Mouse (Mus musculus) kidney, adult 9 months (tissue): Measurements from ENCODE around the gene Kcnb1.

Source experiments
- DNase-seq: peaks from one replicate; pipeline ENCODE4 v3.0.0; 2022

Gene Kcnb1

DNA sequence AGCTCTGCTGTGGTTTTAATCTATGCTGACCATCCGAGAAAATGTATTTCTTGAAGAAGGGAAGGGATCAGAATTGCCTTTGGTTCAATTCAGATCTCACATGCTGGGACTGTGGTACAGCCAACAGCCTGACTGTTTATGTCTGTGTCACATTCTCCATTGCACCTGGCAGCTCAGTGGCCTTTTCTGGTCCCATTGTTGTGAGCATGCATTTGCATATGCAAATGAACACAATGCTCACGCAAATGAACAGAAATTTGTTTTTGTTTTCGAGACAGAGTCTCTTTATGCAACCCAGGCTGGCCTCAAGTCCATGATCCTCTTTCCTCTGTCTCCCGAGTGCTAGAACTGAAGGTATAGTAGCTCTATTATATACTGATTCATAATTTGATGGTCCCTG is 64.2 kb downstream of the Kcnb1 start:
- DNase-seq = no peak

DNA sequence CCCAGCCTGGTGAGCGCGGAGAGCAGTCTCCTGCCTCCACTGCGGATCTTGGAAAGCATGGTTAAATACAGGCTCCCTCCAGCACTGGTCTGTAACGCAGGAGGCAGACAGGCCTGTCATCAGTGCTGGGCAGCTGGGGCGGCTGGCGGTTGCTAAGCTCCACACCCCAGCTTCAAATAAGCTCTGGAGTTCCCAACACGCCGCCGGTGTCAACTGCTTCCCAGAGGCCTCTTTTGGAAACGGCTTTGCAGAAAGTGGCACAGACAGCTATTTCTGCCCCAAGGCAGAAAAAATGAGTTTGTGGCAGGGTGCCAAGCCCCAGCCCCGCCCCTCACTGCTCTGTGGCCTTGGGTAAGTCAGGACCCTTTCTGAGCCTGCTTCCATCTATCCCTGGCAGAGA is 66.0 kb downstream of the Kcnb1 start:
- no peak for DNase-seq

DNA sequence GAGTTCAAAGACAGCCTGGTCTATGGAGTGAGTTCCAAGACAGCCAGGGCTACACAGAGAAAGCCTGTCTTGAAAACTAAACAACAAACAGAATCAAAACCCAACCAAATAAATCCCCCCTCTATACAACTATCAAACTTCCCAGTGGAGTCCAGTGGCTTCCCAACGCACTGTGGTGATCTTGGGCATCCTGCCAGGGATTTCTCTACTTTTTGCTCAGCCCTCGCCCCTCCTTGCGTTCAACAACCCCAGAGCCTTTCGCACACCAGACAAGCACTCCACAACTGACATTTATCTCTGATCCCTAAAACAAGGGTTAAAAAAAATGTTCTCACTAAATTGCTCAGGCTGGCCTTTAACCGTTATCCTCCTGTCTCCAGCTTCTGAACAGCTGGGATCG is 67.2 kb downstream of the Kcnb1 start:
- no peak for DNase-seq

DNA sequence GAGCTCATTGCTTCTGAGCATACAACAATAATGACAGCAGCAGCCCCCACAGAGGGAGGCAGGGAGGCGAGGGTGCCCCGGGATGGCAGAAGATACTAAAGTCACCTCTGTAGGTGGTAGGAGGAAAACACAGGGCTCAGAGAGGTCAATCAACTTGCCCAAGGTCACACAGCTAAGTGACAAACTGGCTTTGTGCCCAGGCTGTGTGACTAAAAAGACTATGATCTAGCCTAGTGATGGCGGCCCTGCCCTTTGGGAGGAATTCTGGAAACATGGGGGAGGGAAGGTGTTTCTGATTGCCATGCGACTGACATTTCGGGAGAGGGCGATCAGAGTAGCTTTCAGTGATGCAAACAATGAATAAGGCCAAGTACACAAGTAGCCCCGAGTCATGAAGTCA is 68.0 kb downstream of the Kcnb1 start:
- no peak for DNase-seq

DNA sequence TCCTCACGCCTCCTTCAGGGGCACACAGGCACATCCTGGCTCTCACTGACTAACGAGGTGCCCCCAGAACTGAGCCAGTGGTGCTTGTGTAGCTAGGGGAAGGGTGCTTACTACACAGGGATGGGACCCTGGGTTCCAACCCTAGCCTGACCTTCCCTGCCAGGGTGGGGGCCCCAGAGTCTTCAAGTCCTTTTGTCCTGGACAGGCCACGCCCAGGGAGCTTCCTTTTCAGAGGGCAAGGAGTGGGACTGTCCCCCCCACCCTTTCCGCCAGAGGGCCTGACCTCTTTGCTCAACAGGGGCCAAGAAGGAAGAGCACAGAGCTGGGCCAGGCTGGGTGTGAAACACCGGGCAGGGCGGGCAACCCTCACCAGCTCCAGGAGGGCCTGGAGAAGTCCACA is 68.7 kb downstream of the Kcnb1 start:
- DNase-seq = peak; percentile 78

DNA sequence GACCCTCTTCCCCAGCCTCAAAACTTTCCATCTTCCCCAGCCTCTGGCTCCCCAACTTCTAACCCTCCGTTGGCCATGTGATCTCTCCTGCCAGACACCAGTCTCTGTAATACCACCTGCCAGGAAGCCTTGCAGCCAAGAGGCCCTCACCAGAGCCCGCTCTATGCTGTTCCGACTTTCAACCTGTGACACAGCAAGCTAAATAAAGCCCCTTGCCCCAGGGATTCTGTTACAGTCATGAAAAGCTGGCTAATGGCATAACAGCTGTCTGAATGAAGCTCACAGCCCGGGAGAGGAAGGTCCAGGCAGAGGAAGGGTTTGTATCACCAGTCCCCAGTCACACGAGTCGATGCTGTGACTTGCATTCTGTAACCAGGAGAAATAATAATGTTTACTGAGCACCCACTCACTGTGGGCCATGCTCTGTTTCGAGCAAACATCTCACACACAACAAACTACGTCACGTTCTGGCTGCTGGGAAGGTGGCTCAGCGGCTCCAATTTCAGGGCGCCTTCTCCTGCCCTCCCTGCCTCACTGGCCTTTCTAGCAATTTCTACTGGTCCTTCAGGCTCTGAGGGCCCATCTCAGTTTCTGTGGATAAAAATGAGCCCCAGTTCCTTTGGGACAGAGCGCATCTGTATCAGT is 69.6 kb downstream of the Kcnb1 start:
- DNase-seq = no peak

DNA sequence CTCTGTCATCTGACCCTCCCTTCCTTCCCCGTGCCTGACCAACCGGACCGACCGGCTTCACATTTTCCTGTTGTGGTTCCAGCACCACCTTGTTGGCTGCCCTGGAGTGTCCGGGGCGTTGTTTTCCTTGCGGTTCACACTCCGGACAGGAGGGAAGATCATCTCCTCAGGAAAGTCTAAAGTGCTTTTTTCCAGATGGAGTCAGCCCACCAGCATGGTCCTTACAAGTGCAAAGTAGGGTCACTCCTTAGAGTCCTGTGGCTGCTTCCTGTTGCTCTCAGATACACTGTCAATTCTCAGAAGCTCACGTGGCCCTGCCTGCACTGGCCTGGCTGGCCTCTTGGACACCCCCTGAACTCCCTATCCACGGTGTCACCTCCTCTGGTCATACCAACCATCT is 71.9 kb downstream of the Kcnb1 start:
- DNase-seq = peak; percentile 77

DNA sequence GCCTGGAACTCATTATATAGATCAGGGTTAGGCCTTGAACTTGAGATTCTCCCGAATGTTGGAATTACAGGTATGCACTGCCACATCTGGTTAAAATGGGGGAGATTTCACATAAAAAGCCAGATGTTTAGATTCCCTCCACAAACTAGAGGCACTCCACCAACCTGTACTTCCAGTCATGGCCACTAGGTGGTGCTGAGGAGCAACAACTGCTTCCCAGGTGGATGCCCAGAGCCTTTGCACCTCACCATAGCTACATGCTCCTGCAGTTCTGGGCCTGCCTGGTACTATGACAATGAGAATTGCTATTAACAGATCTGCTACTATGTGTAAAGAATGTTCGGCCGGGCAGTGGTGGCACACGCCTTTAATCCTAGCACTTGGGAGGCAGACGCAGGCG is 77.2 kb downstream of the Kcnb1 start:
- peak; percentile 81 for DNase-seq

DNA sequence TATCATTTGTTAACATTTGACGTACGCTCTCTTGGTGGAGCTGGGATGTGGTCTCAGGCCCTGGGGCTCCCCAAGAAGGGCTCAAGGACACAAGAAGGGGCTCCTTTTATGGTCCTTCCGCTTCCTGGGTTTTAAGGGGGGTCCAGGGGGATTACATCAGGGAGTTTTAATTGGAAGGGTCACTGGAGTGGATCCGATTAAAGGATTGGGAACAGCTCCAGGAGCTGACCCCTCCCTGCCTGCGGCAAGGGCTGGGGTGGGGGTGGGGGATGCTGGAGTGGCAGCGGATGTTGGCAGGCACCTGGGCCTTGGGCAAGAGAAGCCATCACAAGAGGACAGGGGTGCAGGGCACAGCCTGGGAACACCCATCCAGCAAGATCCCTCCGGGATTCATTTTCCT is 77.7 kb downstream of the Kcnb1 start:
- no peak for DNase-seq

DNA sequence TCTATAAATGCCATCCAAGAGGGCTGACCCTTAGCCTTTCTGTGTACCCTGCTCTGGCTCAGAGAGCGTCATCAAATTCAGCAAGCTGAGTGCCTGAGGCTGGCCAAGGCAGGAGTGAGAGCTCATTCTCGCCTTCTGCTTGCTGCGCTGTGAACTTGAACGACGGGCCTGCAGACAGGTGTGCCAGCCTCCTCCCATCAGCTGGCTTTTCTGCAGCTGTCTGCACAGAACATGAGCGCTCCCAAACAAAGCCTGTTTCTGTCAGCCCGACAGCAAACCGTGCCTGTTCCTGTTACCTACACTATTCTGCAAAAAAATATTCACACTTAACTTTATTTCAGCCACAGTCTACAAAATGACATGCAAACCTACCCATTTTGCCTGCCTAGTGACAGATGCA is 80.4 kb downstream of the Kcnb1 start:
- no peak for DNase-seq

DNA sequence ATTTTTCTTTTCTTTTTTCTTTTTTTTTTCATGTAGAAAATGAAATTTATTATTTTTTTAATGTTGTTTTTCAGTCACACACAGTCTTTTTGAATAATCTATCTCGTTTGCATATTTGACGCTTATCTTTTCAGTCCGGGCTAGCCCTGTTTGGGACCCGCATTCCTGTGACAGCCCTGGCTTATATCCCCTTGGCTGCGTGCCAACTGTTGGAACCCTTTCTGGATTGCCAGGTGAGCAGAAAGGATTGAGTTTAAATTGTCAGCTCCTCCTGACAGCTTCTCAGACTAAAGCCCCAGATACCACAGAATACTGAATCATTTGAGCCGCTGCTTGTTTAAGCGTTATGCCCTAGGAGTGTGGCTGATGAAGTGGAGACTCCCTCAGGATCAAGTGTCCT is 86.4 kb downstream of the Kcnb1 start:
- DNase-seq = no peak

DNA sequence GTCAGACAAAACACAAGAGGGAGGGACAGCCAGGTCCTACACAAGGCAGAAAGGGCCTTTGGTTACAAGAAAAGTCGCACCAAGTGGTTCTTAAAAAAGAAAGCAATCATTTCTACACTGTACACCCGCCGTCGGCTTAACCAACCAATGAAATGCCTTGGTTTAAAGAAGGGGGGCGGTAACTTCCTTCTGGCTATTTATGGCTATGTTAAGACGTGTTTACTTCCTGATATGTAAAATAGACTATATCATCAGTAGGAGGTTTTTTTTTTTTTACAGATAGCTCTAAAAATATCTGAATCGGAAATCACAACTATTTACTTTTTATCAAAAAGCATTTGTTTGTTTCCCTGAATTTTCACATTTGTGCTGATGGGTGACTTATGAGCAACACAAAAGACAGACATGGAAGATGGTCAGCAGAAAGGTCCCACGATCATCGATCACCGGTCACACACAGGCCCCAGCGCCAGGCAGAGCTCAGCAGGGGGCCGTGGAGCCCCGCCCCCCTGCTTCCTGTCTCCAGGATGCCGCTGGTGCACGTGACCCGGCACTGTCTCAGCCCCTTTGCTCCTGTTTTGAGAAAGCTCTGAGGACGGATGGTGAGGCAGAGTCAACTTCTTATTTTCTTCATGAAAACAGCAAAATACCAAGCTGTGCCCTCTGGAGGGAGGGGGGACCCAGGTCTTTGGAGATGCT is 88.1 kb downstream of the Kcnb1 start:
- peak; percentile 58 for DNase-seq

DNA sequence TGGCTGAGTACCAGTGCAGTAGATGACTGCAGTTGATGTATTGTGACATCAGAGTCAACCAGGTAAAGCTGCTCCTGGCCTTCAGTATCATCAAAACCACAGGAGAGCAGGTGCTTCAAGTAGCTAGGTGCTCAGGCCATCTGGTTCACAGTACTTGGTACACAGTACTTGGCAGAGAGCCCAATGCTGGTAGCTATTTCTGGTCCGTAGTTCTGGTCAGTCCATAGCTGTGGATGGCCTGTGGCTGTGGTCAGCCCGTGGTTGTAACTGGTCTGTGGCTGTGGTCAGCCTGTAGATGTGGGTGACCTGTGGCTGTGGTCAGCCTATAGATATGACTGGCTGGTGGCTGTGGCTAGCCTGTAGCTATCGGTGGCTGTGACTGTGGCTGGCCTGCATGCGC is 95.3 kb downstream of the Kcnb1 start:
- DNase-seq = no peak

DNA sequence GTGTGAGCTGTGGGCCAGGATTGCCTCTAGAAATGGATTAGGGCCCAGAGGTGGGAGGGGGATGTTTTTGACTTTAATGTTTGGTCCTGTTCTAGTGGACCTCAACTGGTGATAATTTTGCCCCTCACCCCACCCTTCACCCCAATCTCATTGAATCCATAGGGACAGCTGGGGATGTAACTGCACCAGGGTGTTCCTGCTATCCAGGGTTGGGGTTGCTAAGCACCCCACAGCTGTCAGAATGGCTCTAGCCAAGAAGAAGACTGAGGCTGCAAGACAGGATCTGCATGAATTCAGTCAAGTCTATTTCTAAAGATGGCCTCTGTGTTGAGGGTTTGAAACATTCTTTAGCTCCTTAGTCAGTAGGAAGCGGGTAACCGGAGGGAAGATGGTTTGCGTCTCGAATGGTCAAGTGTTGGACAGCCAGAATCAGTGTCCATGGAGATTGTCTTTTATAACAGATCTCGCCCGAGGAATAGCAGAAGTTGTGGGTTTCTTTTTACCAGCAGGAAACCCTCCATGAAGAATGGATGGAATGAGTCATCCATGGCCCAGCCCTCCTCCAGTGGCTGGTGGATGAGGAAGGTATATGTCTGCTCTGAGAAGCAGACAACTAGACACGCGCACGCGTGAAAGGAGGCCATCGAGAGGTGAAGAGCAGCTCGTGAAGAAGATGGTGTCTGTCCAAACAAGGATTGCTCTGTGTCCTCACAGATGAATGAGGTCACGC is 96.6 kb downstream of the Kcnb1 start:
- DNase-seq = no peak

DNA sequence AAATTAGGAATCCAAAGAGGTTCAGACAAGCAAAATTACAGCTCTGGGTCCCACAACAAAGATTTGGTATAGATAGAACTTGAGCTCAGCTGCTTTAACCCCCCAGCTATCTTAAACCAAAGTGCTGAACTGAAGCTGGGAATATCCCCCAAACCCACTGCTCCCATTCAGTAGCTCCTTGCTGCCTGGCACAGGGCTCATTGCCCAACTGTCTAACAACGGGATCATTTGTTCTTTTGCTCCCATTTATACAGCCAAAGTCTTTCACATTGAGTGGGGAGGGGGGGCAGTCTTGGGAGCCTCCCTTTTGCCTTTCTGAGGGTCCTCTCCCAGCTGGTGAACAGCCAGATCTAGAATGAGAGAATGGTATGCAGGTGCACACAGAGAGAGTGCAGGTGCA is 99.7 kb downstream of the Kcnb1 start:
- no peak for DNase-seq

DNA sequence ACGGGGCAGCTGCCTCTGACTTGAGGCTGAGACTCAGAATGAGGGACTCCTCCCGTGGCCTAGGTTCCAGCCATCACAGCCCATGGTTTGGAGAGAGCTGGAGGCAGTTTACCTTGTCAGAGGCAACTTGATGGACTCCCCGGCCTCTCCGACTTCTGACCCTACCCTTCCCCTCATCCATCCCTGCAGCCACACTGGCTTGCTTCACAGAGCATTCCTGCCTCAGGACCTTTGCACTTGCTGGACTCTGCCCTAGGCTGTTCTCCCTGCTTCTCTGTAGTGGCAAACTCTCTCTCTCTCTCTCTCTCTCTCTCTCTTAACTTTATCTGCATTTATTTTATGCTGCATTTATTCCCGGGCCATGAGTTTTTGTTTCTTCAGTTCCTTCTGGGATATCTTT is 103.1 kb downstream of the Kcnb1 start:
- DNase-seq = peak; percentile 62

DNA sequence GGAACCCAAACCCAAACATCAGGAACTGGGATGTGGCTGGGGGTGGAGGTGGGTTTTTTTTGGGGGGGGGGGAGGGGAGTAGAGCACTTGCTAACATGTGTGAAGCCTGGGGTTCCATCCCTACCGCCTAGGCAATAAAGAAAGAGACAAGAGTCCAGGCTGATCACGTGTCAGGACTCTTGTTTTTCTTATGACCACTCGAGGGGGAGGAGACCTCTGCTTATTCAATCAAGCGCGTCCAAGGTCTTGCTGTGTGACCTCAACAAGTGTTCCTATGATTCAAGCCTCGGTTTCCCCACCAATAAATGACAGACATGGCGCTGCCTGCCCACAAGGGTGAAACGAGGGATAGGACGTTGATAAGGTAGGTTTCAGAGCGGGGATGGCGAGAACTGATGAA is 103.9 kb downstream of the Kcnb1 start:
- DNase-seq = peak; percentile 65

DNA sequence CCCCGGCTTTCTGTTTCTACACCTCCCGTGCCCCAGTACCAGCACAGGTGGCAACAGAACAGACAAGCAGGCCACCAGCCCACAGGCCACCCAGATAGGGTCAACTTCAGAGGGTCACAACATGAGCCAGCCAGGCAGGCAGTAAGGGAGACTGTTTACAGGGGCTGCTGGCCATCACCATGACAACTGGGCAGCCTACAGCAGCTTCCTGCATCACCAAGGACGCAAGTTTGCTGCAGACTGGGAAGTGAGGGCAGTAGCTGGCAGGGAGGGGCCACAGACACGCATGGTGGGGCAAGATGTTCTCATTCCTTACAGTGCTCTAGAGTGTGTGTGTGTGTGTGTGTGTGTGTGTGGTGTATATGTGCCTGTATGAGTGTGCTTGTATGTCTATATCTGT is 108.3 kb downstream of the Kcnb1 start:
- no peak for DNase-seq

DNA sequence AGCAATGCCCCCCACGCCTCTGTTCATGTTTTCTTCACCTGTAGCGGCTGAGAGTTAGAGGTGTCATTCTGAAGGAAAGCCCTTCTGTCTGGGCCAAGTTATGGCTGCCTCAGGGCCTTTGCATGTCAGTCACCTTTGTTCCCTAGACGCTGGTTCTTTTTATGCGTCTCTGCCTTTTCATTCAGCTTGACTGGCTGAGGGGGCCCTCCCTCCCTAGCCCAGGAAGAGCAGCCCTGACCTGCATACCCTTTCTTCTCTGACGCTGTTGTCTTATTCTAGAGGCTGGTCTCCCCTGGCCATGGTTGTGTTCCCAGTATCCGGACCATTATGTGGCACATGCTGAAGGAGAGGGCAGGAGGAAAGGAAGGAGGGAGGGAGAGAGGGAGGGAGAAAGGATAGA is 108.8 kb downstream of the Kcnb1 start:
- DNase-seq = no peak

DNA sequence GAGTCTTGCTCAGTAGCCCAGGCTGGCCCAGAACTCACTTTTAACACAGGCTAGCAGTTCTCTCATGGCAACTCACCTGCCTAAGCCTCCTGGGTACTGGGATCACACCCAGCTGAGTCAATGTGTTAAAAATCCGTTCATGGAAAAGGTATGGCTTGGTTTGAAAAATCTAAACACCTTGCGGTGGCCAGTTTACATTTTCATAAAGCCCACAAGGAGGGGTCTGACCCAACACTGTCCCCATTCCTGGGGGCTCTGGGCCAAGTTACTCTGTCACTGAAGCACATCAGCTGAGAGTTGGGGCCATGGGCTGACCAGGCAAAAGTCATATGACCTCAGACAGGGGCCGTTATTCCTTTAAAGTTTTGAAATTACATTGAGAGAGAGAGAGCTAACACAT is 109.6 kb downstream of the Kcnb1 start:
- no peak for DNase-seq

DNA sequence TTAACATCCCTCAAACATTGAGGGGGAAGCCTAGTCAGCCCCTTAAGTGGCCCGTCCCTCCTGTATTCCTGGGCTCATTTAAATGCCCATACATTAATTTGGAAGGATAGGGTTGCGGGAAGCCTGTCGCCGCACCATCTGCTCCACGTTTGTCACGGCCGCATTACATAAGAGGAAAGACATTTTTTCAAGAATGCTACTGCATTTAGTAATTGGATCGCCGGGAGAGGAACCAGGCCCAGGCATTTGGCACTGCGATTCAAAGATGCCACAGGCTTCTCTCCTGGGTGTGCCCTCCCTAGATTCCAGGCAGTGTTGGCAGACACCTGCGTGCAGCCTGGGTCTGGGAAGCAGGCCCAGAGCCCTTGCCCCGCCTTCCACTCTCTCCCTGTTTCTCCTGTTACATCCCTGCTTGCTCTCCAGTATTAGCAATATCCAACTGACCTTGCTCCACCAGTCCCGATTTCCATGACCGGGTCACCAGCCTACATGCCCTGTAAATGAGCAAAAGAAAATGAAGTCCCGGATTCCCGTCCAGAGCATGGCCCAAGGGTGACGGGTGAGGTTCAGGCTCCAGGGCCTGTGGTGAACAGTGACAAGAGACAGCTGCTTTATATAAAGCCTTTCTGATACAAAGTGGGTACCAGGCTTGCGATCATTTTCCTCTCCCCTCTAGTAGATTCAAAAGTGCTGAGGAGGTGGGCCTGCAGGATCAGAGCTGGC is 110.3 kb downstream of the Kcnb1 start:
- no peak for DNase-seq

DNA sequence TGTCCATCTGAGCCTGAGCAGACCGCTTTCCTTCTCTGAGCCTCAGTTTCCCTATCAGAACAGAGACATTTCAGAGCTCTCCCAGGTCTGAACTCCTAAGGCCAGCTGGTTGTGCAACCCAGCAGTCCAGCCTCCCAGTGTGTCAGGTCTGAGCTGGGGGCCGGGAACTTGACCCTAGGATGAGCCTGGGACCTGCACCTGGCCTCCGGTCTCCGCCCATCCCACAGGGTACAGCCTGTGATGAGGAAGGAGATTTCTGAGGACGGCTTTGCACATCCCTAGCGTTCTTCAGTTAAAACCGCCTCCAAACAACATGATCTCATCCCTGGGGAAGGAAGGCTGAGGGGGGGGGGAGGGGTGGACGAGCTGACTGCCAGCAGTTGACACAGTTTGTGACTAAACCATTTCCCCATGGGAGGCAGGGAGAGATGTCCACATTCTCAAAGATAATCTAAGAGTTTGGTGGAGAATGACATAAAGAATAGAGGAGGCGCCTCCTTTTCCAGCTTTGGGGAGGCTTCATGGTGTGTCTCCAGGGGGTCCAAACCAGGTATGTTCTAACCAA is 110.9 kb downstream of the Kcnb1 start:
- DNase-seq = no peak

DNA sequence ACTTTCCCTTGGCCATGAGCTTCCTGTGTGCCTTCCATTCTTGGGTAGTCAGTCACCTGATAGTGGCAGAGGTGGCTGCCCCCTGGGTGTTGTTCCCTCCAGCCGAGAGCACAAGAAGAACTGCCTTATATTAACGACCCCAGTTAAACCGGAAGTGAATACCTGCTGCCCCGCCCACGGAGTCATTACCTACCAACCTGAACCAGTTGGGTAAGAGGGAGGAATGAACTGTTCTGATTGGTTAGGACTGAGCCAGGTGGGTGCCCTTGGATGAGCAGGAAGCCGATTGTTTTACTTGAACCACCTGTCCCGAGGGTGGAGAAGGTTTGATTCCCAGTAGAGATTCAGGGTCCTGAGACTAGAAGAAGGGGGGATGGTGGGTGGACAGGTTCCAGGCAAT is 111.5 kb downstream of the Kcnb1 start:
- DNase-seq = no peak
